In genomic region chr10:111031511-111032365, GRCm38 (mm10) we compare ENCODE assay signal across 8 mouse cellular contexts. TPM values are rescaled to one million over a fixed set of nuclear protein-coding genes. Genes with fewer than 3 reads are reported as not detected.
DNase-seq lines count a peak whose midpoint lies in the region; ATAC-seq and TF ChIP-seq lines count a peak whose summit lies in the region.

No protein-coding gene starts in this region.

- 32% methylated on average over 20 of the region's 20 CpGs for WGBS in intestine, embryonic 14.5 days
- WGBS in limb, embryonic 10.5 days, result 49% methylated on average over 20 of the region's 20 CpGs

- no peaks in the 10 kb centered on the region for H3K36me3 ChIP-seq in erythroblast, embryonic 14.5 days (ENCODE audit: control insufficient read depth)
- H3K36me3 ChIP-seq in intestine, embryonic 14.5 days (ENCODE audit: control insufficient read depth, insufficient read depth, low read length), result no peaks in the 10 kb centered on the region
- H3K36me3 ChIP-seq in limb, embryonic 10.5 days, result no peaks in the 10 kb centered on the region

- peak overlapping the region; percentile 42 for H3K4me2 ChIP-seq in intestine, embryonic 14.5 days (ENCODE audit: low read length)

- DNase-seq in cerebellum, adult 9-11 months, result peak; percentile 54
- peak; percentile 27 for DNase-seq in gastrocnemius, adult 2 months
- DNase-seq in intestine, embryonic 14.5 days (ENCODE audit: low spot score), result no peak
- no peak for DNase-seq in limb, embryonic 10.5 days (ENCODE audit: low spot score)
- DNase-seq in naive thymus-derived CD4-positive, alpha-beta T cell, adult 2 months (ENCODE audit: low read depth), result peak; percentile 66
- no peak for DNase-seq in MN1 (ENCODE audit: low spot score)

- ATAC-seq in erythroblast, adult 5-6 weeks (replicated peaks; ENCODE audit: low FRiP score, poor library complexity, severe bottlenecking), result no peak
- ATAC-seq in intestine, embryonic 14.5 days (replicated peaks; ENCODE audit: low FRiP score, low TSS enrichment, low read depth), result no peak

- H3K27me3 ChIP-seq in erythroblast, embryonic 14.5 days (ENCODE audit: control insufficient read depth), result no peaks in the 10 kb centered on the region
- H3K27me3 ChIP-seq in intestine, embryonic 14.5 days (replicated peaks; ENCODE audit: control insufficient read depth, insufficient read depth, low read length), result no peaks in the 10 kb centered on the region
- no peaks in the 10 kb centered on the region for H3K27me3 ChIP-seq in limb, embryonic 10.5 days (ENCODE audit: low read depth, poor library complexity, severe bottlenecking)

- peak overlapping the region; percentile 12 for H3K4me3 ChIP-seq in erythroblast, embryonic 14.5 days (replicated peaks)
- H3K4me3 ChIP-seq in gastrocnemius, adult 2 months, result peak overlapping the region; percentile 74
- H3K4me3 ChIP-seq in intestine, embryonic 14.5 days (ENCODE audit: low read depth, low read length), result 0 out of 2 replicates have a peak overlapping the region, but pooled peaks have one; percentile 2
- H3K4me3 ChIP-seq in limb, embryonic 10.5 days, result peak overlapping the region; percentile 25; the same call in 1 of the 2 replicates

- no peak for TF ChIP-seq CTCF in gastrocnemius, adult 2 months (IDR thresholded peaks at IDR 0.05)

- no peak overlapping the region for H3K9ac ChIP-seq in intestine, embryonic 14.5 days (ENCODE audit: low read length)

- H3K9me3 ChIP-seq in erythroblast, embryonic 14.5 days (ENCODE audit: control insufficient read depth, low read length), result no peaks in the 10 kb centered on the region
- H3K9me3 ChIP-seq in intestine, embryonic 14.5 days (ENCODE audit: control insufficient read depth, low read length), result no peaks in the 10 kb centered on the region
- H3K9me3 ChIP-seq in limb, embryonic 10.5 days (replicated peaks), result no peaks in the 10 kb centered on the region

- no peaks in the 10 kb centered on the region for H3K4me1 ChIP-seq in erythroblast, embryonic 14.5 days (ENCODE audit: control insufficient read depth)
- H3K4me1 ChIP-seq in intestine, embryonic 14.5 days (replicated peaks; ENCODE audit: control insufficient read depth, insufficient read depth, low read length), result no peaks in the 10 kb centered on the region
- peaks cover 7% of the 10 kb centered on the region; the same call in 1 of the 2 replicates for H3K4me1 ChIP-seq in limb, embryonic 10.5 days

- intact Hi-C loops in gastrocnemius, adult 2 months (cut with DNase I), result loop anchor here (5.0 kb wide), 1 partner anchor 51 kb away; no protein-coding TSS in a partner anchor

- peak overlapping the region; percentile 87 for H3K27ac ChIP-seq in gastrocnemius, adult 2 months
- H3K27ac ChIP-seq in intestine, embryonic 14.5 days (ENCODE audit: low read depth), result no peak overlapping the region
- no peak overlapping the region for H3K27ac ChIP-seq in limb, embryonic 10.5 days

RNA-seq across cellular contexts. Expression of gene Zdhhc17, which starts 21.8 kb away (rescaled TPM):
- polyA plus RNA-seq in erythroblast, embryonic 14.5 days (2012), result 0.05 TPM in 1 of 2 replicates, not detected in the other
- 19.9 and 54.4 TPM in 2 replicates for total RNA-seq in erythroblast, adult 5-6 weeks (2015; ENCODE audit: low replicate concordance)
- total RNA-seq in erythroblast, adult 5-6 weeks (2017; ENCODE audit: low replicate concordance), result 15.8 and 18.3 TPM in 2 replicates
- total RNA-seq in gastrocnemius, adult 2 months (2021), result 10 to 100 TPM; 21.3 to 24.0 TPM
- 25.0 and 26.3 TPM in 2 replicates for polyA plus RNA-seq in intestine, embryonic 14.5 days (2014; fragmentation: Nextera tagmentation; extraction: Ambion mirVana)
- 21.9 and 26.4 TPM in 2 replicates for polyA plus RNA-seq in limb, embryonic 10.5 days (2016; fragmentation: Nextera tagmentation; extraction: Ambion mirVana)

Comparison
In these comparisons a context has a peak if more than half of its experiments do, and no peak if none do; other contexts are left out.
1. H3K4me3 ChIP-seq: peak in every context shown above with its lines; median percentile 74 in gastrocnemius, adult 2 months; 25 in limb, embryonic 10.5 days; 12 in erythroblast, embryonic 14.5 days; 2 in intestine, embryonic 14.5 days.
2. DNase-seq: peak in cerebellum, adult 9-11 months (single experiment), gastrocnemius, adult 2 months (single experiment) and naive thymus-derived CD4-positive, alpha-beta T cell, adult 2 months (single experiment); none in intestine, embryonic 14.5 days (single experiment), limb, embryonic 10.5 days (single experiment) and MN1 (single experiment).
3. RNA of gene Zdhhc17, which starts 21.8 kb away (polyA plus RNA-seq): 21.9 to 26.4 TPM in limb, embryonic 10.5 days and 25.0 to 26.3 TPM in intestine, embryonic 14.5 days; 0.05 TPM in erythroblast, embryonic 14.5 days; every median in the first group is over 10 times any median in the second.